Mouse (Mus musculus) megakaryocyte, embryonic 14.5 days (primary cell): ENCODE results near the gene Bbs10. TPM values are rescaled to one million over a fixed set of nuclear protein-coding genes. Genes with fewer than 3 reads are reported as not detected.

Source experiments
- H3K27me3 ChIP-seq: replicated peaks from 2 replicates; pipeline ENCODE3; 2012; ENCODE audit warnings: inconsistent platforms
- H3K36me3 ChIP-seq: replicated peaks from 2 replicates; pipeline ENCODE3; 2012; ENCODE audit warnings: low read length, inconsistent platforms, mixed read lengths
- H3K4me1 ChIP-seq: 2 replicates; pipeline ENCODE4 v1.6.1; 2012; ENCODE audit warnings: inconsistent platforms
- H3K4me3 ChIP-seq: replicated peaks from 2 replicates; pipeline ENCODE3; 2012; ENCODE audit warnings: moderate library complexity, mild to moderate bottlenecking, inconsistent platforms
- H3K9me3 ChIP-seq: 2 replicates; pipeline ENCODE4 v1.6.1; 2012; ENCODE audit warnings: inconsistent platforms
- FLI1 ChIP-seq: IDR thresholded peaks from 2 replicates; pipeline ENCODE4 v1.6.1; 2012; ENCODE audit warnings: low read length, inconsistent platforms, mixed read lengths
- GATA1 ChIP-seq: IDR thresholded peaks from 3 replicates; pipeline ENCODE4 v1.6.1; 2012; ENCODE audit warnings: mixed read lengths, low read length, inconsistent platforms, borderline replicate concordance
- polyA plus RNA-seq: library from polyadenylated mRNA; stranded (reverse); fragments of >175 nt; gene quantifications from 2 replicates; pipeline ENCODE4 v1.2.3, GENCODE M21; 2012; ENCODE audit warnings: low replicate concordance; ENCODE audit not compliant: insufficient read depth

Gene Bbs10
- polyA plus RNA-seq, result 0.97 TPM in 1 of 2 replicates, not detected in the other

DNA sequence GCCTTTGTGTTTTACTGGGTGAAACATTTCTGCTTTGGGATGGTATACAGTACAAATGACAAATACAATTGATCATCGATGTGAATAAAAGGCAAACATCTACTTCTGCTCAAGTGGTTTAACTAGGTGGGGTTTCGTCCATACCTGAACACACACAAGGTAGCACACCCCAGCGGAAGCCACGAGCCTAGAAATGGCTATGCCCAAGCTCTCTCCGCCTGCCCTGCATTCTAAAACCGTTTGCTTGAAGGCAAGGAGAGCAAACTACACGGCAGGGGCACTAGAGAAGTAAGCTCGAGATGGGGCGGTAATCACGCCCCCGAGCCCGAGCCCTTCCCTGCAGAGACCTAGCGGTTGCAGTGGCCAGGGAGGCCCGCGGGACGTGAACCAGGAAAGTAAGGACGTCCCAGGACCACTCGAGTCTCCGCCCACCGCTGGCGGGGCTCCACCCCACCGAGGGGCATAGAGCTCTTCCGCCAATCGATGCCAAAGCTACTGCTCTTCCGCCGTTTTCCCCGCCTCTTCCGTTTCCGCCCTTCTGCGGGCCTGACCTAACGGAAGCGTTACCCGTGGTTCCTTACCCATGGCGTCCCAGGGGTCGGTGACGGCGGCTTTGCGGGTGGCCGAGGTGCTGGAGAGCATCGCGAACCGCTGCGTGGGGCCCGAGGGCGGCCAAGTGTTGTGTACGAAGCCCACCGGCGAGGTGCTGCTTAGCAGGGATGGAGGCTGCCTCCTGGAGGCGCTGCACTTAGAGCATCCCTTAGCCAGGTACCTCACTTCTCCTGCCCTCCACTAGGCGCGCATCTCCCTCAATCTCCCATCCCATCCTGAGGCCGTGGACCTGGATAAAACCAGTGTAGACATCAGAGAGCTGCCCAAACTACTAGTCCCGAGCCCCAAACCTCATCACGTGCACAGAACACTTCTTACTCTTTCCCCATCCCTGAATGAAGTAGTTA lies at the start of gene Bbs10:
Gene Bbs10 (plus strand): TSS at position 540 of the 959 bp plus-strand sequence.
- Histone ChIP-seq H3K27me3 (no peaks in the 10 kb centered on the region), H3K4me1 (peaks cover 29% of the 10 kb centered on the region), H3K4me3 (peak within 1 kb of the TSS; percentile 96), H3K9me3 (no peaks in the 10 kb centered on the region), H3K36me3 (peaks cover 30% of the 10 kb centered on the region)
- TF ChIP-seq FLI1 (no peak), GATA1 (no peak)

DNA sequence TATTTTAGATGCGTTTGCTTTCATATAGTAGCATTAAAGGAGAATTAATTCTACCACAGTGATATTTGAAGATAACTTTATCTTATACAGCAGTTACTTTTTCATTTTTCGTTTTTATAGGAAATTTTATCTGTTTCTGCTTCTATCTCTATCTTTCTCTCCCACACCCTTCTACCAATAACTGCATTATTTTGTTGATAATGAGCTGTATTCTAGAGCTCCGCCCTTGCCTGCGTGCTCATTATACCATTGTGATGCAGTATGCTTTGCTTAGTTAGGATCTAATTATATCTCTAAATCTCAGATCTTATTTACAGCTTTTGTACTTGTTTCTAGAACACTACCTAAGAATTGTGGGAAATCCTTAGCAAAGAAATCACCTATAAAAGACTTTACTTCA lies 48.3 kb upstream of the Bbs10 start:
- Histone ChIP-seq H3K27me3 (no peaks in the 10 kb centered on the region), H3K36me3 (peaks cover 11% of the 10 kb centered on the region), H3K4me3 (no peak overlapping the region), H3K9me3 (no peaks in the 10 kb centered on the region), H3K4me1 (peaks cover 18% of the 10 kb centered on the region)
- no peak for TF ChIP-seq FLI1
- TF ChIP-seq GATA1, result no peak

DNA sequence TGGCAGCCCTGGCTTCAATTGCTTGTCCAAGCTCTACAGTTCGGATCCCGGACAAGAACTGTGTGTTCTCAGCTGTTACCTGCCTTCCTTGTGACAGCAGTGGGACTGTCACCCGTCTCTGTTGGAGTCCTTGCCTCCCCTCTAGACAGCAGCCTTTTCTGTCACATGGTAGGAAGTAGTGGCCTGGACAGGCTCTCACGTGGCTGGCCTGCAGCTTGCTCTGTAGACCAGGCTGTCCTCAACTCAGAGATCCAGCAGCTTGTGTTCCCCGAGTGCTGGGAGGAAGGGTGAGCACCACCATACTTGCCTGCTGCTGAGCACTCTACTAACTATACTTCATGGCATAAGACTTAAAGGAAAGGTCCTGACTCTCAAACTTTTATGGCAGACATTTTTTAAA lies 46.8 kb upstream of the Bbs10 start:
- H3K4me3 ChIP-seq, result no peak overlapping the region
- peaks cover 20% of the 10 kb centered on the region for H3K36me3 ChIP-seq
- H3K4me1 ChIP-seq, result peaks cover 25% of the 10 kb centered on the region
- no peaks in the 10 kb centered on the region for H3K9me3 ChIP-seq
- no peaks in the 10 kb centered on the region for H3K27me3 ChIP-seq
- TF ChIP-seq GATA1, result no peak
- no peak for TF ChIP-seq FLI1

DNA sequence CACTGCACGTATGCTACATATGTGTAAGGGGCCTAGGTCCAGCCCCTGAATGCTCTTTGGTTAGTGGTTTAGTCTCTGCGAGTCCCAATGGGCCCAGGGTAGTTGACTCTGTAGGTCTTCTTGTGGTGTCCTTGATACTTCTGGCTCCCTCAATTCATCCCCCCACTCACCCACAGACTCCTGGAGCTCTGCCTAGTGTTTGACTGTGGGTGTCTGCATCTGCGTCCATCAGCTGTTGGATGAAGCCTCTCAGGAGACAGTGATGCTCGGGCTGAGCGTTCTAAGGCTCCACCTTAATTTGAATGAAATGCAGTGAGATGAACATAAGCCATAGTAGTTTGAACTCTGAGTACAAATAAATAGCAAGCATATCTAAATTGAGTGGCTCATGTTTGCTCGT lies 43.3 kb upstream of the Bbs10 start:
- no peak for TF ChIP-seq GATA1
- no peaks in the 10 kb centered on the region for H3K27me3 ChIP-seq
- peaks cover 38% of the 10 kb centered on the region for H3K4me1 ChIP-seq
- H3K36me3 ChIP-seq, result peaks cover 39% of the 10 kb centered on the region
- no peak overlapping the region for H3K4me3 ChIP-seq
- H3K9me3 ChIP-seq, result no peaks in the 10 kb centered on the region

DNA sequence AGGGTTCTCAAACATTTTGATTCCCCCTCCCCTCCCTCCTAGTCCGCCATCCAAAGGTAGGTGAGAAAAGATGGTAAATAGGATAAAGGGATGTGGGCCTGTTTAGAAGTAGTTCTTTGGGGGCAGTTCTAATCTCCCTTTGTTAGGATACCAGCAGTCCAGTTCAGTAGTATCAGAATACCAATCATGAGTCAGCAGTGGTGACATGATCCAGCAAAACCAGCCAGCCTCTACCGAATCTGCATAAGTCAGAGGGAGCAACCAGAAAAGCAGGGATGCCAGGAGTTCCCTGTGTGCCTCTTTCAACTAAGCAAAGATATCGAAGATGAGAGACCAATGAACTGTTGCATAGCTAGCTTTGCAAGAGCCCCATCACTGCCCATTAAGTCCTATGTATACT lies 42.3 kb upstream of the Bbs10 start:
- Histone ChIP-seq H3K36me3 (peaks cover 40% of the 10 kb centered on the region), H3K4me1 (peaks cover 42% of the 10 kb centered on the region), H3K4me3 (no peak overlapping the region), H3K9me3 (no peaks in the 10 kb centered on the region), H3K27me3 (no peaks in the 10 kb centered on the region)
- TF ChIP-seq FLI1, result no peak
- no peak for TF ChIP-seq GATA1

DNA sequence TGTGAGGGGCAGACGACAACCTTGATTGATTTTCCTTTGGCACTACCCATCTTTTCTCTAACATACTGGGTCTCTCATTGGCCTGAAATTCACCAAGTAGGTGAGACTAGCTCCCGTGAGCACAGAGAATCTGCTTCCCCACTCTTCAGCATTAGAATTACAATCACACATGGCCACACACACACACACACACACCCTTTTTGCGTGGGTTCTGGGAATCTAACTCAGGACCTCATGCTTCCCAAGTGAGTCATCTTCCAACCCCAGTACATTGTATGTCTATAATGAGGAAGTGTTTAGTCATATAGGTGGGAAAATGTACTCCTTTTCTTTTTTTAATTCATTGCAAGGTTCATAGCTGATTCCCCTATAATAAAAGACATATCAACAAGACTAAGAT lies 41.1 kb upstream of the Bbs10 start:
- H3K27me3 ChIP-seq, result no peaks in the 10 kb centered on the region
- peaks cover 44% of the 10 kb centered on the region for H3K36me3 ChIP-seq
- H3K4me3 ChIP-seq, result no peak overlapping the region
- TF ChIP-seq FLI1 (no peak), GATA1 (no peak)
- no peaks in the 10 kb centered on the region for H3K9me3 ChIP-seq
- H3K4me1 ChIP-seq, result peaks cover 41% of the 10 kb centered on the region

DNA sequence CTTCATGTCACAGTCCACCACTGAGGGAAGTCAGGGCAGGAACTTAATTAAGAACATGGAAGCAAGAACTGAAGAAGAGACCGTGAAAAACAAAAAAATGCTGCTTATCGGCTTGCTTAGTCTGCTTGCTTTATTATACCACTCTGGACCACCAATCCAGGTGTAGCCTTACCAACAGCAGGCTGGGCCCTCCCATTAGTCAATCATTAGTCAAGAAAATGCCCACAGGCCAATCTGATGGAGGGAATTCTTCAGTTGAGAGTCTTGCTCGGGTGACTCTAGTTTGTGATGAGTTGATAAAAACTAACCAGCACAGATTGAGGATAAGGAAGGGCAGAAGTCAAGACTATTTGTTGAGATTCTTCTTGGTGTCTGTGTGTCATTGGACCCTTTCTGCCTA lies 40.2 kb upstream of the Bbs10 start:
- Histone ChIP-seq H3K4me1 (peaks cover 38% of the 10 kb centered on the region), H3K9me3 (no peaks in the 10 kb centered on the region), H3K4me3 (no peak overlapping the region), H3K36me3 (peaks cover 44% of the 10 kb centered on the region), H3K27me3 (no peaks in the 10 kb centered on the region)
- TF ChIP-seq GATA1 (no peak), FLI1 (no peak)

DNA sequence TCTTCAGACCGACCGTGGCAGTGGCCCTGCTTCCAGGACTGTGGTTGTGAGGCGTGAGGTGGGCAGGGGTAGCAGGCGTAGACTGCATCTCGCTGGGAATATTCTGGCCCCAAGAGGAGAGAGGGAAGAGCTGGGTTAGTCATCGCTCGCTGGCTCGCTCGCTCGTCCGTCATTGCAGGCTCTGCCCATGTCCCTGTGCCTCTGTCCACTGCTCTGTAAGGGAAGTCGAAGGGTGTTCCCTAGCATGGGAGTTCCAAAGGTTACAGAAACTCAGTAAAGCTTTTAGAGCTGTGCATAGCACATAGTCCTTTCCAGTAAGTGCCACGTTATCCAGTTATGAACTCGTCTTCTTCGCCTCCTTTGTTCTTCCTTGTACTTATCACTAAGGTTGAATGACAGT lies 26.8 kb upstream of the Bbs10 start:
- H3K4me3 ChIP-seq, result no peak overlapping the region
- H3K27me3 ChIP-seq, result no peaks in the 10 kb centered on the region
- peaks cover 96% of the 10 kb centered on the region for H3K36me3 ChIP-seq
- no peaks in the 10 kb centered on the region for H3K9me3 ChIP-seq
- H3K4me1 ChIP-seq, result peaks cover 11% of the 10 kb centered on the region; the same call in 1 of the 2 replicates
- TF ChIP-seq FLI1 (no peak), GATA1 (no peak)

DNA sequence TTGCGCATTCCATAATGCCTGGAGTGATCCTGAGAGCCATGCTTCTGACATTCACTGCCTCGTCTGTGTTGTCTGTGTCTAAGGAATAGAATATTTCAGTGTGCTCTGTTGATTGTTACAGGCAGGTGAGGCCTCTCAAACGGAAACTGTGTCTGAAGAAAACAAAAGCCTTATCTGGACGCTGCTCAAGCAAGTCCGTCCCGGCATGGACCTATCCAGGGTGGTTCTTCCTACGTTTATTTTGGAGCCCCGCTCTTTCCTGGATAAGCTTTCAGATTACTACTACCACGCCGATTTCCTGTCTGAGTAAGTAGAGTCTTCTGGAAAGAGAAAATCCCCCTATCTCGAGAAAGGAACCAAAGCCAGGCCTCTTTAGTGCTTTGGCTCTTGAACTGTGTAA lies 25.6 kb upstream of the Bbs10 start:
- H3K27me3 ChIP-seq, result no peaks in the 10 kb centered on the region
- no peak for TF ChIP-seq FLI1
- no peak for TF ChIP-seq GATA1
- H3K9me3 ChIP-seq, result no peaks in the 10 kb centered on the region
- no peak overlapping the region for H3K4me3 ChIP-seq
- peaks cover 11% of the 10 kb centered on the region; the same call in 1 of the 2 replicates for H3K4me1 ChIP-seq
- H3K36me3 ChIP-seq, result peaks cover 95% of the 10 kb centered on the region

DNA sequence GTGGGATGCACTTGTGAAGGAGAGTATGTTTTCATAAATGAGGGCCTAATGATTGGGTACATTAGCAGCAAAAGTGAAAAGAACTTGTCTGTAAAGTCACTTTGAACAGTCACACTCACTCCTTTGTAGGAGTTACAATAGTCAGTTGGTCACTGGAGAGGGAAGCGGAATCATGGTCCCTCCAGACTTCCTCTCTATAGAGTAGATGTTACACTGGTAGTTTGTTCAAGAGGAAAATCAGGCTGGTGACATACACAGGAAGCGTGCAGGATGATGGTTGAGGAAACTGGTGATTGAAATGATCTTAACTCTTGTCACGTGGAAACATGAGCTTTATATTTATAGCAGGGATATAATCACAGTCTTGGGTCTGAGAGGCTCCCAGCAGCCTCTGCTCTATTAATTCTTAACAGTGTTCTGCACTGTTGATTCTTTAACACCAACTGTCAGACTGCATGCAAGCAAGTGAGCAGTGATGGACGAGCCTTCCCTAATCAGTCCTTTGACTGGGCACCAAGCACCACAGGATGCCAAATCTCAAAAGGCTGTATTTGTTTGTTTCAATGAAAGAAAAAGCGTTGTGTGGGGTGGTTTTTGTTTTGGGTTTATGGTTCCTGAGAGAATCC lies 24.9 kb upstream of the Bbs10 start:
- TF ChIP-seq GATA1 (no peak), FLI1 (no peak)
- Histone ChIP-seq H3K27me3 (no peaks in the 10 kb centered on the region), H3K4me1 (peaks cover 11% of the 10 kb centered on the region; the same call in 1 of the 2 replicates), H3K9me3 (no peaks in the 10 kb centered on the region), H3K4me3 (no peak overlapping the region), H3K36me3 (peaks cover 94% of the 10 kb centered on the region)
